Mouse (Mus musculus) splenic B cell, adult 2 months (primary cell): ENCODE data around the gene P4ha3.

Experiments used
- DNase-seq: peaks from one replicate; pipeline ENCODE4 v3.0.0-alpha.2; 2011; ENCODE audit warnings: low read depth, low spot score
- H3K27me3 ChIP-seq: 2 replicates; pipeline ENCODE4 v1.6.1; 2012; ENCODE audit warnings: mild to moderate bottlenecking, low read length, moderate library complexity, mixed read lengths; ENCODE audit not compliant: control insufficient read depth, poor library complexity, insufficient read depth, severe bottlenecking
- H3K36me3 ChIP-seq: 2 replicates; pipeline ENCODE4 v1.6.1; 2012; ENCODE audit warnings: mild to moderate bottlenecking, low read length, moderate library complexity, mixed read lengths; ENCODE audit not compliant: control insufficient read depth, poor library complexity, insufficient read depth, severe bottlenecking

Gene P4ha3

GRCm38 (mm10) chr7:100317534-100317933 is 32.2 kb downstream of the P4ha3 start:
- H3K27me3 ChIP-seq: no peaks in the 10 kb centered on the region
- no peak for DNase-seq
- no peaks in the 10 kb centered on the region for H3K36me3 ChIP-seq

GRCm38 (mm10) chr7:100323721-100324120 is 38.4 kb downstream of the P4ha3 start:
- DNase-seq: no peak
- H3K27me3 ChIP-seq: no peaks in the 10 kb centered on the region
- no peaks in the 10 kb centered on the region for H3K36me3 ChIP-seq

GRCm38 (mm10) chr7:100325482-100325881 is 40.2 kb downstream of the P4ha3 start:
- Histone ChIP-seq H3K36me3 (no peaks in the 10 kb centered on the region), H3K27me3 (no peaks in the 10 kb centered on the region)
- DNase-seq: peak; percentile 18

GRCm38 (mm10) chr7:100327514-100327913 is 42.2 kb downstream of the P4ha3 start:
- no peak for DNase-seq
- H3K36me3 ChIP-seq: no peaks in the 10 kb centered on the region; the same call in 1 of the 2 replicates
- no peaks in the 10 kb centered on the region for H3K27me3 ChIP-seq

GRCm38 (mm10) chr7:100328636-100329035 is 43.3 kb downstream of the P4ha3 start:
- no peaks in the 10 kb centered on the region for H3K27me3 ChIP-seq
- DNase-seq: no peak
- H3K36me3 ChIP-seq: peaks cover 2% of the 10 kb centered on the region

GRCm38 (mm10) chr7:100331269-100331668 is 45.9 kb downstream of the P4ha3 start:
- Histone ChIP-seq H3K27me3 (no peaks in the 10 kb centered on the region), H3K36me3 (peaks cover 11% of the 10 kb centered on the region)
- DNase-seq: no peak

- DNase-seq: no peak
- no peaks in the 10 kb centered on the region for H3K27me3 ChIP-seq
- H3K36me3 ChIP-seq: peaks cover 13% of the 10 kb centered on the region
Observed at GRCm38 (mm10) chr7:100335921-100336320, 50.6 kb downstream of the P4ha3 start.

GRCm38 (mm10) chr7:100354984-100355383 is 69.7 kb downstream of the P4ha3 start:
- H3K27me3 ChIP-seq: no peaks in the 10 kb centered on the region
- H3K36me3 ChIP-seq: 0 out of 2 replicates have a peak, but pooled peaks cover 4% of the 10 kb centered on the region
- no peak for DNase-seq

- DNase-seq: no peak
- Histone ChIP-seq H3K27me3 (no peaks in the 10 kb centered on the region), H3K36me3 (0 out of 2 replicates have a peak, but pooled peaks cover 4% of the 10 kb centered on the region)
Observed at GRCm38 (mm10) chr7:100356324-100356723, 71.0 kb downstream of the P4ha3 start.

- Histone ChIP-seq H3K36me3 (0 out of 2 replicates have a peak, but pooled peaks cover 4% of the 10 kb centered on the region), H3K27me3 (no peaks in the 10 kb centered on the region)
- DNase-seq: no peak
Observed at GRCm38 (mm10) chr7:100356768-100357167, 71.4 kb downstream of the P4ha3 start.

- no peaks in the 10 kb centered on the region for H3K27me3 ChIP-seq
- no peak for DNase-seq
- 0 out of 2 replicates have a peak, but pooled peaks cover 4% of the 10 kb centered on the region for H3K36me3 ChIP-seq
Observed at GRCm38 (mm10) chr7:100357856-100358255, 72.5 kb downstream of the P4ha3 start.

- DNase-seq: no peak
- H3K27me3 ChIP-seq: no peaks in the 10 kb centered on the region
- H3K36me3 ChIP-seq: no peaks in the 10 kb centered on the region
Observed at GRCm38 (mm10) chr7:100363162-100363561, 77.8 kb downstream of the P4ha3 start.

- H3K27me3 ChIP-seq: no peaks in the 10 kb centered on the region
- no peaks in the 10 kb centered on the region for H3K36me3 ChIP-seq
- DNase-seq: no peak
Observed at GRCm38 (mm10) chr7:100364888-100365287, 79.6 kb downstream of the P4ha3 start.
